Mouse (Mus musculus): ENCODE measurements around the gene Setd1b.

DNA sequence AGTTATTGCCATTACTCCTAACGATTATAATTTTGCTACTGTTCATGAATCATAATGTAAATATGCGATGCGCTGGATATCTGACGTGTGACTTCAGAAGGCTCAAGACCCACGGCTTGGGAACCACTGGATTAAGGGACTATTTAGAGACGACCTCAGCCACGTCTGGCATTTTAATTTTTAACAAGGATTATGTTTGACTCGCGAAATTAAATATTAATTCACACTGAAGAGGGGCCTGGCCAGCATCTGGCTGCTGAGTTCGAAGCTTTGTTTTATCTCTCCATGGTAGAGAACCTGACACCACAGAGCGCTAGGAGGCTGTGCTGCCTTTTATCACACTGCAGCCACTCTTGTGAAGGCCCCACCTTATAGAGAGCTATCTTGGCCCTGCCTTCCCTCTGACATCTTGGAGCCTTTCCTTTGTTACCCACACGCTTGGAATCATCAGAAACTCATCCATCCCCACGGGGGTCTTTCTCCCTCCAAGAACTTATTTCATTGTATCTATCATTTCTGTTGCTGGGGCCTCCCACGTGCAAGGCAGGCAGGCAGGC lies 48.8 kb upstream of the Setd1b start:
- TF ChIP-seq CTCF (IDR thresholded peaks at IDR 0.05; ENCODE audit: low read depth, low read length): no peak
- no peak for TF ChIP-seq GATA1 (IDR thresholded peaks at IDR 0.05; ENCODE audit: borderline replicate concordance, low read length)
- no peak for TF ChIP-seq TAL1 (conservative IDR thresholded peaks at IDR 0.05; ENCODE audit: low read depth, low read length)
